ENCODE assay signal across 8 mouse cellular contexts in the genomic region with DNA sequence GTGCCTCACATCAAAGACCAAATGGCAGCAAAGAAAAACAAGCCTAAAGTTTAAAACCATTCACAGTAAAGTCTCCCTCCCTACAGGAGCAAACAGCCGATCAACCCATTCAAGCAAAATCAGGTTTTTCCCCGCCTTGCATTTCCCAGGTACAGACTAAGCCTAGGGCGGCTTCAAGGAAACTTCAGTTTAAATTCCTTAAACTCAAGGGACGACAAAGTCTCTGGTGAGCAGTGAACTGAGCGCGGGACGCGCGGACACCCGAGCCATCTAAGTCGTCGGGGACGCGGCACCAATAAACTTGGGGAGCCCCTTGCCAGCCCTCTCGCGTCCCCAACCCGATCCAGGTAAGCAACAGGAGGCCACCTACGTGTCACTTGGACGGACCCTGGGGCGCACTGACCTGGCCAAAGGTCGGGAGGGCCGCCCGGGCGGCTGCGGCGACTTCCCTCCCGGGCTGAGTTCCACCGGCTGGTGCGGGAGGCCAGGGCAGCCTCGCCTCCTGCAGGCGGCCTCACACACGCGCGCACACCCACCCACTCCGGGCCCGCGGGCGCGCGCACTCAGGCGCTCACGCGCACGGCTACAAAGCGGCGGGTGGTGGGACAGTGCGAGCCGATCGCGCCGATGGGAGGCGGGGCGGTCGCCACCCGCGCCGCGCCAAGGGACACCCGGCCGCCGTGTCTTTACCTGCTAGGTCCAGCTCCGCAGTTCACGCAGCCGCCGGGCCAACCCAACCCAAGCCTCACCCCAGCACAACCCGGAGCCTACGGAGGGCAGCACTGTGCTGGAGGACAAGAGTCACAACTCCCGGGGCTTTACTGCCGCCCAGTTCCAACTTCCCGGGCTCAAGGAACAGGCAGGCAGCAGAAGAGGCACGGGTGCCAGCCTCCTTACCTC. TPM values are rescaled to one million over a fixed set of nuclear protein-coding genes. Genes with fewer than 3 reads are reported as not detected.
A peak's percentile ranks its signal among the peaks of the same experiment; 100 is the strongest.
DNase-seq lines count a peak whose midpoint lies in the region; ATAC-seq and TF ChIP-seq lines count a peak whose summit lies in the region.

No protein-coding gene starts in this region.

- peak overlapping the region; percentile 75 for H3K4me2 ChIP-seq in forebrain, embryonic 11.5 days (ENCODE audit: low read depth, low read length, severe bottlenecking)
- peak overlapping the region; percentile 99 for H3K4me2 ChIP-seq in heart, embryonic 16.5 days (ENCODE audit: low read depth, low read length)
- H3K4me2 ChIP-seq in lung, embryonic 14.5 days, result peak overlapping the region; percentile 71

- no peaks in the 10 kb centered on the region for H3K36me3 ChIP-seq in forebrain, embryonic 11.5 days (ENCODE audit: control insufficient read depth, insufficient read depth, low read length)
- no peaks in the 10 kb centered on the region for H3K36me3 ChIP-seq in heart, embryonic 16.5 days (ENCODE audit: control insufficient read depth, insufficient read depth)
- no peaks in the 10 kb centered on the region for H3K36me3 ChIP-seq in lung, embryonic 14.5 days (ENCODE audit: insufficient read depth)

- peak; percentile 61 for DNase-seq in 416B (ENCODE audit: low read depth)
- DNase-seq in brain, adult 2 months (ENCODE audit: low read depth, low spot score), result peak; percentile 62
- DNase-seq in forebrain, embryonic 11.5 days (ENCODE audit: low spot score), result peak; percentile 89
- DNase-seq in kidney, postnatal 36 days, result peak; percentile 55 to 81
- peak; percentile 89 for DNase-seq in lung, embryonic 14.5 days
- DNase-seq in ovary, adult 18-20 months (ENCODE audit: low spot score), result peak; percentile 46
- peak; percentile 21 to 59 for DNase-seq in thymus, postnatal 10 days (ENCODE audit: low spot score in 2 of 2)

- peak overlapping the region; percentile 56 for H3K9ac ChIP-seq in forebrain, embryonic 11.5 days (ENCODE audit: low read length)
- peak overlapping the region; percentile 82 for H3K9ac ChIP-seq in heart, embryonic 16.5 days (ENCODE audit: low read length)
- peak overlapping the region; percentile 76 for H3K9ac ChIP-seq in lung, embryonic 14.5 days

- H3K4me3 ChIP-seq in forebrain, embryonic 11.5 days (ENCODE audit: low read depth, low read length), result peak overlapping the region; percentile 62
- H3K4me3 ChIP-seq in heart, embryonic 16.5 days (ENCODE audit: low read length), result peak overlapping the region; percentile 78
- peak overlapping the region; percentile 63 for H3K4me3 ChIP-seq in lung, embryonic 14.5 days (ENCODE audit: low read depth, low read length)

- WGBS in forebrain, embryonic 11.5 days, result under 1% methylated on average over 71 of the region's 71 CpGs
- WGBS in heart, embryonic 16.5 days, result 1% methylated on average over 70 of the region's 71 CpGs
- WGBS in lung, embryonic 14.5 days, result under 1% methylated on average over 71 of the region's 71 CpGs

- TF ChIP-seq CTCF in lung, embryonic 14.5 days (IDR thresholded peaks at IDR 0.05; ENCODE audit: low read depth), result no peak; the same call in 1 of the 2 replicates

- H3K9me3 ChIP-seq in forebrain, embryonic 11.5 days (ENCODE audit: control insufficient read depth, low read length), result no peaks in the 10 kb centered on the region
- no peaks in the 10 kb centered on the region for H3K9me3 ChIP-seq in heart, embryonic 16.5 days (replicated peaks; ENCODE audit: control insufficient read depth, low read length)
- H3K9me3 ChIP-seq in lung, embryonic 14.5 days (ENCODE audit: low read depth, low read length), result no peaks in the 10 kb centered on the region

- ATAC-seq in forebrain, embryonic 11.5 days (replicated peaks; ENCODE audit: low FRiP score), result peak; percentile 86
- ATAC-seq in heart, embryonic 16.5 days (replicated peaks; ENCODE audit: extremely low read depth, insufficient read depth, low FRiP score), result peak; percentile 86
- ATAC-seq in lung, embryonic 14.5 days (ENCODE audit: insufficient read depth), result peak; percentile 91

- peaks cover 5% of the 10 kb centered on the region; the same call in 1 of the 2 replicates for H3K4me1 ChIP-seq in forebrain, embryonic 11.5 days (replicated peaks; ENCODE audit: control insufficient read depth, insufficient read depth, low read length)
- H3K4me1 ChIP-seq in heart, embryonic 16.5 days (ENCODE audit: control insufficient read depth, insufficient read depth, low read length), result peaks cover 7% of the 10 kb centered on the region
- H3K4me1 ChIP-seq in lung, embryonic 14.5 days (ENCODE audit: insufficient read depth), result peaks cover 4% of the 10 kb centered on the region; the same call in 1 of the 2 replicates

- peak overlapping the region; percentile 9; the same call in 1 of the 2 replicates for H3K27ac ChIP-seq in forebrain, embryonic 11.5 days (ENCODE audit: low read depth, low read length)
- H3K27ac ChIP-seq in heart, embryonic 16.5 days (ENCODE audit: low read length), result peak overlapping the region; percentile 75
- H3K27ac ChIP-seq in lung, embryonic 14.5 days (ENCODE audit: low read depth), result peak overlapping the region; percentile 89

- no peaks in the 10 kb centered on the region for H3K27me3 ChIP-seq in forebrain, embryonic 11.5 days (ENCODE audit: control insufficient read depth, insufficient read depth, low read length)
- no peaks in the 10 kb centered on the region for H3K27me3 ChIP-seq in heart, embryonic 16.5 days (ENCODE audit: control insufficient read depth, insufficient read depth, low read length)
- no peaks in the 10 kb centered on the region for H3K27me3 ChIP-seq in lung, embryonic 14.5 days (ENCODE audit: insufficient read depth, low read length)

RNA-seq across cellular contexts. Expression of a gene that starts 0.7 kb away (rescaled TPM):
- polyA plus RNA-seq in forebrain, embryonic 11.5 days (2014; fragmentation: Nextera tagmentation; extraction: Ambion mirVana), result 56.0 and 63.8 TPM in 2 replicates
- polyA plus RNA-seq in heart, embryonic 16.5 days (2015; fragmentation: Nextera tagmentation; extraction: Ambion mirVana), result 20.2 and 20.6 TPM in 2 replicates
- 30.3 and 35.8 TPM in 2 replicates for polyA plus RNA-seq in lung, embryonic 14.5 days (2014; fragmentation: Nextera tagmentation; extraction: Ambion mirVana)

Comparison
In these comparisons a context has a peak if more than half of its experiments do, and no peak if none do; other contexts are left out.
1. Peak in every context shown above with its lines: DNase-seq, ATAC-seq, H3K4me3 ChIP-seq and H3K27ac ChIP-seq.
2. H3K27ac ChIP-seq: peak in every context shown above with its lines; median percentile 89 in lung, embryonic 14.5 days; 75 in heart, embryonic 16.5 days; 9 in forebrain, embryonic 11.5 days.